Mouse (Mus musculus) midbrain, embryonic 15.5 days (tissue): Measurements from ENCODE around the gene Slc5a1. TPM values are rescaled to one million over a fixed set of nuclear protein-coding genes. Genes with fewer than 3 reads are reported as not detected.

Source experiments
- ATAC-seq: fragments of 200-750 bp; cut with Nextera tagmentation; replicated peaks from 2 replicates; pipeline ENCODE4 v1.8.0; 2017; ENCODE audit warnings: moderate TSS enrichment
- H3K27ac ChIP-seq: fragments of 300-500 bp; sonication (generic); 2 replicates; pipeline ENCODE4 v1.5.1; 2015; ENCODE audit warnings: mild to moderate bottlenecking, inconsistent platforms
- H3K27me3 ChIP-seq: fragments of 300-500 bp; sonication (generic); replicated peaks from 2 replicates; pipeline ENCODE4 v1.6.1; 2015; ENCODE audit warnings: inconsistent platforms
- H3K36me3 ChIP-seq: fragments of 300-500 bp; sonication (generic); replicated peaks from 2 replicates; pipeline ENCODE4 v1.6.1; 2015; ENCODE audit warnings: inconsistent platforms
- H3K4me1 ChIP-seq: fragments of 300-500 bp; sonication (generic); 2 replicates; pipeline ENCODE4 v1.6.1; 2015; ENCODE audit warnings: inconsistent platforms
- H3K4me2 ChIP-seq: fragments of 300-500 bp; sonication (generic); 2 replicates; pipeline ENCODE4 v1.6.1; 2015; ENCODE audit warnings: inconsistent platforms, mild to moderate bottlenecking, moderate library complexity
- H3K4me3 ChIP-seq: fragments of 300-500 bp; sonication (generic); 2 replicates; pipeline ENCODE4 v1.5.1; 2015; ENCODE audit warnings: mild to moderate bottlenecking, inconsistent platforms
- H3K9ac ChIP-seq: fragments of 300-500 bp; sonication (generic); 2 replicates; pipeline ENCODE4 v1.6.1; 2015; ENCODE audit warnings: mild to moderate bottlenecking, inconsistent platforms
- H3K9me3 ChIP-seq: fragments of 300-500 bp; sonication (generic); 2 replicates; pipeline ENCODE4 v1.6.1; 2016; ENCODE audit warnings: inconsistent platforms
- WGBS: fragments of 180-500 bp; shearing (Covaris S2); methylation state at CpG from one replicate; pipeline ENCODE4 v1.1.7; 2015; ENCODE audit warnings: mixed read lengths; 5-methylcytosine and 5-hydroxymethylcytosine counted together
- polyA plus RNA-seq: library from polyadenylated mRNA; unstranded; fragments of >200 nt; fragmentation: Nextera tagmentation; extraction: Ambion mirVana; gene quantifications from 2 replicates; pipeline ENCODE4 v1.2.1, GENCODE M21; 2015

Gene Slc5a1
- 0.06 and 0.10 TPM in 2 replicates for polyA plus RNA-seq

DNA sequence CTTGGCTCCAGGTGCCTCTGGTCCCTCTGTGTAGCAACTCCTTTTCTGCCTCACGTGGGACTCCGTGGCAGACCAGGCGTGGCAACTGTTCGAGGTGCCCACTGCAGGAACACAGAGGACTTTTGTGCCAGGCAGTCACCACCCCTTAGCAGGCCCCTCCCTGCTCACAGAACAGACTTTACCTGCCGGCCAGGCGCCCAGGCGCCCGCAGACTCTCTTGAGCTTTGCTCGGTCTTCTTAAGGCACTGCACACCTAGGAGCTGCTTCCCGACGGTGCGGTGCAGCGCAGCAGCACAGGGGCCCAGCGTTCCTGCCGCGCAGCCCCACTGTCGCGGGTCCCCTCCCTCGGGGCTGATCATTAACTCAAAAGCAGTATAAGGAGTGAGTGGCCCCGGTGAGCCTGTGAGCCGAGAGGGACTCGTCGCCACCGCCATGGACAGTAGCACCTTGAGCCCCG lies at the start of gene Slc5a1:
Gene Slc5a1 (plus strand): TSS at position 195 of the 457 bp plus-strand sequence.
- Histone ChIP-seq H3K9me3 (no peaks in the 10 kb centered on the region), H3K9ac (no peak within 1 kb of the TSS), H3K36me3 (no peaks in the 10 kb centered on the region), H3K4me1 (peaks cover 8% of the 10 kb centered on the region; the same call in 1 of the 2 replicates), H3K4me2 (peak within 1 kb of the TSS; percentile 25), H3K27ac (no peak within 1 kb of the TSS), H3K27me3 (peaks cover 23% of the 10 kb centered on the region), H3K4me3 (no peak within 1 kb of the TSS)
- 18% methylated on average over 25 of the region's 25 CpGs for WGBS
- no peak for ATAC-seq

DNA sequence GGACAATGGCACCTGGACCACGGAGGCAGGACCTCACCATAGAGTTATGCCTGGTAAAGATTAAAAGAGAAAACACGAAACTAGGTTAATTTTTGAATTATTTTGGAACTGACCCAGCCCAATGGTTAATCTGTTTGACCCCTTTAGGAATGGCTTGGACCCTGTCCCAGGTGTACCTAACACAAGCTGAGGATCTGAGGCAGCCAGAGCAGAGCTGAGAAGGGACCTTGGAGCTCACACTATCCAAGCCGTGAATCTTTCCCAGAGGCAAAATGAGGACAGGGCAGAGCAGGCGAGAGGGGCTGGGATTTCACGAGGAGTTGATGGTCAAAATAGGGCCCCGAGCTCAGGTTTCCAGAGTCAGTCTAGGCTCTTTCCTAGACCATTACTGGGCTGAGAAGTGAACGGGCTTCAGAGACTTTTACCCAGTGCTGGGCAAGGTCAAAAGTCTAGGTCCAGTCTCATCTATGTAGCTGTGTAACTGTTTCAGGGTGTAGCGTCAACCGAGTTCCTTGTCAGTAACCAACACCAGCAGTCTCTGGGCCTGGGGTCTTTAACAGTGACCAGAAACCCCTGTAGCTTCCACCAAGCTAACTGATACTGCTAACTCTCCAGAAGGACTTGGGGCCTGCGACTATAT lies 47.8 kb upstream of the Slc5a1 start:
- Histone ChIP-seq H3K4me1 (no peaks in the 10 kb centered on the region), H3K27me3 (no peaks in the 10 kb centered on the region), H3K4me2 (no peak overlapping the region), H3K9ac (no peak overlapping the region), H3K27ac (no peak overlapping the region), H3K4me3 (no peak overlapping the region), H3K36me3 (no peaks in the 10 kb centered on the region), H3K9me3 (no peaks in the 10 kb centered on the region)
- WGBS = 88% methylated on average over 10 of the region's 10 CpGs
- no peak for ATAC-seq

DNA sequence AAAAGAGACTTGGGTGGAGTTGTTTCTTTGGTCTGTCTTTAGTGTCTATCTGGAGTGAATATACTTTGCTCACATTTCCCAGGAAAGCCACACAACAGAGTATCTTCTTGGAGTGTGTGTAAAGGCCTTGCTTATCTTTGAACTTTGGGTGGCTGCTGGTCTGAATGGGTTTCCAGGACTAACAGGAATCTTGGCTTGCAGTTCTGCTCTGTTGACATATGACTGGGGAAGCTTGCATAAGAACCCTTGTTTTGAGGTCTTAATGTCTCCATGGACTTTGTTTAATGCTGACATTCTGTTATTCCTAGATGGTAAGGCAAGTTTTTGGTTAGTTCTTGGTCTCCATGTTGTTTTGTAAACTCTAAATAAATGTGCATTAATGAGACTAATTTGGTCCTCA lies 33.9 kb upstream of the Slc5a1 start:
- Histone ChIP-seq H3K27me3 (no peaks in the 10 kb centered on the region), H3K9me3 (no peaks in the 10 kb centered on the region), H3K36me3 (no peaks in the 10 kb centered on the region), H3K9ac (no peak overlapping the region), H3K4me3 (no peak overlapping the region), H3K4me2 (no peak overlapping the region), H3K4me1 (no peaks in the 10 kb centered on the region), H3K27ac (no peak overlapping the region)
- ATAC-seq = no peak

DNA sequence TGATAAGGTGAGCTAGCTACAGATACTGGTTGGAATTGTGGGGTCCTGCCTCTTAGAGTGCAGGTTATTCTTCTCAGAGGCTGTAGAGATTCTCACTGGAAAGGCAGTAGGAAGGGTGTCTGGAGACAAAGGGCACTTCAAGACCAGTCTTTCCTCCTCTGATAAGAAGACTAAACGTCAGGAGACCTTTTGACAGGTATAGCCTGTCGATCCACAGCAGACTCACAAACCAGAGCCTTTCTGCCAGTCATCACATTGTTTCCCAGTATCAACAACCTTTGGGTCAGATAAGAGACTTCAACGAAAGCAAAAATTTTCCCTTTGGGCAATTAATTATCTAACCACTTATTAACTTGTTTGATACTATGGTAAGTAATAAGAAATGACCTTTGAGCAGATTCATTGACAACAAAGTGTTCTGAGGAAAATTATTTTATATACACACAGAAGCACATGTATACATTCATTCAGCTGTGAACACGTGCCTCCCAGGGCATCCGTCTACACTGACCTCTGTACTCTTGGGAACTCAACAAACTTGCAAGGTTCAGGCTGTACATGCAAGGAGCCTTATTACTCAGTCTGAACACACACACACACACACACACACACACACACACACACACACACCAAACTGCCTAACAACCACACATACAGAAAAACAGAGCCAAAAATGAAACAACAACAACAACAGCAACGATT lies 27.4 kb upstream of the Slc5a1 start:
- Histone ChIP-seq H3K9ac (no peak overlapping the region), H3K4me1 (no peaks in the 10 kb centered on the region), H3K27me3 (no peaks in the 10 kb centered on the region), H3K9me3 (no peaks in the 10 kb centered on the region), H3K27ac (no peak overlapping the region), H3K4me3 (no peak overlapping the region), H3K4me2 (no peak overlapping the region), H3K36me3 (no peaks in the 10 kb centered on the region)
- no peak for ATAC-seq
- 91% methylated on average over 6 of the region's 6 CpGs for WGBS

DNA sequence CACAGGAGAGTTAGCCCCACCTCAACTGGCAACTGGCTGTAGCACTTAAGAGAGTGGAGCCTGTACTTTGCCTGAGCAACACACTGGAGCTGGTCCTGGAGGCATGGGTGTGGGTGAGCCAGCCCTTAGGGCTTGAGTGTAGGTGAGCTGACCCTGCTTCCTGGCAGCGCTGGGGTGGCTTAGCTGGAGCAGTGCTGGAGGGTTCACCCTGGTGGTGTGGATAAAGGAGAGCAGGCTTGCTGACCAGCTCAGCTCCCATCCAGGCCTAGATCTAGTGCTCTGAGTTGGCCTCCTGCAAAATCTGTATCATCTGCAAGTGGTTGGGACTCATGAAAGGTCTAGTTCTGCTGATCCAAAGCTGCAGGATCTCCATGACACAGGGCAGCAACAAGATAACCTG lies 21.1 kb upstream of the Slc5a1 start:
- Histone ChIP-seq H3K36me3 (no peaks in the 10 kb centered on the region), H3K4me1 (no peaks in the 10 kb centered on the region), H3K9me3 (no peaks in the 10 kb centered on the region), H3K27me3 (no peaks in the 10 kb centered on the region), H3K4me2 (no peak overlapping the region), H3K27ac (no peak overlapping the region), H3K4me3 (no peak overlapping the region), H3K9ac (no peak overlapping the region)
- ATAC-seq = no peak
- 93% methylated on average over 1 of the region's 1 CpGs for WGBS

DNA sequence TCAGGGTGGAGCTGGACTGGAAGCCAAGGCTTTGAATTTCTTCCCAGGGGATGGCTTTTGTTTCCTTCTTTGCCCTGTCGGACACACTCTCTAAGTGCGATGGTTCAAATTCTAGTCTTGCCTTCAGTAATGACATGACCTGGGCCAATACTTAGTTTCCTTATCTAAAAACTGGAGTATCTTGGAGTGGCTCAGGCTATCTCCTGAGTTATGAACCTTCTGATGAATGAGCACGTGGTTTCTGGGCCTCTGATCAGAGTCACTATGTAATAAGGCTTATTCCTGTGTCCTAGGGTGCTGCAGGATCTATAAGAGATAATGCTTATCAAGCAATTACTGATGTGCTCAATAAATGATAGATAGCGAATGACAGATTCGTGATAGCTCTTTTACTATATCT lies 19.4 kb upstream of the Slc5a1 start:
- Histone ChIP-seq H3K9me3 (no peaks in the 10 kb centered on the region), H3K9ac (no peak overlapping the region), H3K36me3 (no peaks in the 10 kb centered on the region), H3K27me3 (no peaks in the 10 kb centered on the region), H3K4me2 (no peak overlapping the region), H3K4me1 (no peaks in the 10 kb centered on the region), H3K27ac (no peak overlapping the region), H3K4me3 (no peak overlapping the region)
- WGBS = 91% methylated on average over 5 of the region's 5 CpGs
- ATAC-seq = no peak

DNA sequence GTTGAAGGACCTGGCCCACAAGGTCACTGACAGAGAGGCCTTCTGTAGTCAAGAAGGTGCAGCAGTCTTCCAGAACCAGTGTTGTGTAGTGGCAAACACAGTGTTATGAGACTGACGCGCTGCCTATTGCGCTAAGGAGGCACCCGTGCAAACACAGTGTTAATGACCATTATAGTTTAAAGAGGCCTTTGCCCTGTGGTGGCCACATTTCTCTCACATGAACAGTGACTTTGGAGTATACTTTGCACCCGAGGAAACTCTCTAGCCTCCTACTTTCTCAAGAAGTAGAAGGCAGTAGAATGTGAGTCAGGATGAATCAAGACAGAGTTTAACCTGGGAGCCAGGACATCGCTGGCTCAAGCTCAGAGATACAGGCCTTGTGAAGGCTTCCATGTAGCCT lies 12.7 kb upstream of the Slc5a1 start:
- Histone ChIP-seq H3K9me3 (no peaks in the 10 kb centered on the region), H3K4me1 (no peaks in the 10 kb centered on the region), H3K4me3 (no peak overlapping the region), H3K9ac (no peak overlapping the region), H3K27ac (no peak overlapping the region), H3K4me2 (no peak overlapping the region), H3K36me3 (no peaks in the 10 kb centered on the region), H3K27me3 (no peaks in the 10 kb centered on the region)
- 89% methylated on average over 6 of the region's 6 CpGs for WGBS
- no peak for ATAC-seq

DNA sequence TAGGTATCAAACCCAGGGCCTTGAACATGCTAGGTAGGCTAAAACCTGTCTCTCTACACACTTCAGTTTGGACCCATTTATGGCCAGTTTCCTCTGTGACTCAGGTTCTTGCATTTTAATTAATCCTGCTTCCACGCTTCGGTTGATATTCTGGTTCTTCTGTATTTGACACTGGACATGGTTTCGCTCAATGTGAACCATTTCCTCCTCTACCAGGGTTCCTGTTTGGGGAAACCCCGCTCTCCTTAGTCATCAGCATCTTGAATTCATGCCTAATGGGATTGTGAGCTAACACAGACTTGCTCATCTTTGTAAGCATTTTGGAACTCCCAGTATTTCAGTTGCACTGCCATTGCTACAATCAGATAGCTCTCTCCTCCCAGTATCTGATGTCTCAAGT lies 8.7 kb upstream of the Slc5a1 start:
- no peak overlapping the region for H3K27ac ChIP-seq
- no peaks in the 10 kb centered on the region for H3K4me1 ChIP-seq
- ATAC-seq = no peak
- H3K27me3 ChIP-seq = no peaks in the 10 kb centered on the region
- H3K9me3 ChIP-seq = no peaks in the 10 kb centered on the region
- H3K4me2 ChIP-seq = no peak overlapping the region
- H3K4me3 ChIP-seq = no peak overlapping the region
- 92% methylated on average over 4 of the region's 4 CpGs for WGBS
- no peaks in the 10 kb centered on the region for H3K36me3 ChIP-seq
- no peak overlapping the region for H3K9ac ChIP-seq

DNA sequence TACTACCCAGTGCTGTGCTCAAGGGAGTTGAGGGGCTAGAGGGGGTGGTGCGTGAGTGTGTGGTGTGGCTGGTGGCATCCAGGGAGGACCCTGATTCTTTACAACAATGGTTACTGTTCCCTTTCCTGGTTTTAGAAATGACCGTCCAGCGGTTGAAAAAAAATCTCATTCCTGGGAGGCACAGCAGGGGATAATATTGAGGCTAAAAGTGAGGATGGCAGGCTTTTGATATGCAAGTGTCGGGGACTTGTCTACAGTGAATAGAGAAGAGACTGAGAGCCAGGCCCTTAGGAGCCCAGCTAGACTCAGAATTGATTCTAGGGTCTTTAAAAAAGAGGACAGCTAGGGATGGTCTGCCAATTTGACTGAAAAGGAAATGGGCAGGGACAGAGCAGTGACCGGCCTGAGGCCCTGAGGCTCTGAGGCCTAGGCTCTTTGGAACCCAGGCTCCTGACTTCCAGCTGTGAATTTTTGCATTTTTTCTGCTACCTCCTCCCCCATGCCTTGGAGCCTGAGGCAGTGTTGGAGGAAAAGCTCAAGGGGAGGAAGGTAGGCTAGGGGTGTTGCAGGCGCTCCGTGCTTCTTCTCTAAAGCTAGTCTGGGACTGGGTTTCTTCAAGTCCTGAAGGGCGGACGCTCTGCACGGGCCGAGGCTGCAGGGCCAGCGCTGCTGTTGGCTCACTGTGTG lies 1.5 kb upstream of the Slc5a1 start:
- Histone ChIP-seq H3K9me3 (no peaks in the 10 kb centered on the region), H3K36me3 (no peaks in the 10 kb centered on the region), H3K27ac (no peak overlapping the region), H3K27me3 (peaks cover 23% of the 10 kb centered on the region), H3K9ac (no peak overlapping the region), H3K4me3 (no peak overlapping the region), H3K4me2 (no peak overlapping the region), H3K4me1 (peaks cover 8% of the 10 kb centered on the region; the same call in 1 of the 2 replicates)
- WGBS = 27% methylated on average over 12 of the region's 12 CpGs
- no peak for ATAC-seq

DNA sequence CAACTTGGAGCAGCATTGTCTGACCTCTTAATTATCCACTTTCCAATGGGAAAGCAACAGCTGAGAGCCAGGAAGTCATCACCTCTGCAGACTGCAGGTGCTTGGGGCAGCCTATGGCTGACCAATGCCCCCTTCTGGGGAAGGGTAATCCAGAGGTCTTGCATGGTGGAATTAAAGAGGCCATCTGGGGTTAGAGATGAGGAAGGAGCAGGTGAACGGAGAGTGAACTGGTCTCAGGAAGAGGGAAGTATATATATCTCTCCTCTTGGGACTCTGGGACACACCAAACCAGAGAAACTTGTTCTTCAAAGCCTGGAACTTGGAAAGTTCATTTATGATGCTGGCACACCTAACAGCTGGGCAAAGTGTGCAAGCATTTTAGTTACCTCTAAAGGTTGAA lies 857 bp downstream of the Slc5a1 start:
- H3K4me1 ChIP-seq = peaks cover 8% of the 10 kb centered on the region; the same call in 1 of the 2 replicates
- 70% methylated on average over 1 of the region's 1 CpGs for WGBS
- H3K27me3 ChIP-seq = peaks cover 23% of the 10 kb centered on the region
- no peak overlapping the region for H3K4me3 ChIP-seq
- no peaks in the 10 kb centered on the region for H3K36me3 ChIP-seq
- no peak overlapping the region for H3K27ac ChIP-seq
- no peak overlapping the region for H3K9ac ChIP-seq
- ATAC-seq = no peak
- no peak overlapping the region for H3K4me2 ChIP-seq
- H3K9me3 ChIP-seq = no peaks in the 10 kb centered on the region

DNA sequence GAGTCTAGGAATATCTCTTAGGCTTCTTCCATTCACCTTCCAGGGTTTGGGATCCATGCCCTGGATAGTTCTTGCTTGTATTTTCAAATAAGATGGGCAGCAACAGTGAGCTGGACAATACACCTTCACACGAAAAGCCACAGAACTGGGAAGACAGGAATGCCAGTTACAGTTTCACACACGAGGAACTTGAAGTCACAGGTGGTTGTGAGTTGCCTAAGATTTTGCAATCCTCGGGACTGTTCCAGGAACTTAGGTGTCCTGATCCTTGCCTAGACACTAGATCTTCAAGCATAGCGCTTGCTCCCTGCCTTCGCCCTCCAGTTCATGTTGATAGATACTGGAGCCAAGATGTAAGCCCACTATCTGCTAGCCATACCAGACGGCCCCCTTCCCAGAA lies 1.6 kb downstream of the Slc5a1 start:
- Histone ChIP-seq H3K27me3 (peaks cover 23% of the 10 kb centered on the region), H3K9me3 (no peaks in the 10 kb centered on the region), H3K4me1 (peaks cover 8% of the 10 kb centered on the region; the same call in 1 of the 2 replicates), H3K36me3 (no peaks in the 10 kb centered on the region), H3K4me2 (no peak overlapping the region), H3K27ac (no peak overlapping the region), H3K9ac (no peak overlapping the region), H3K4me3 (no peak overlapping the region)
- ATAC-seq = no peak
- WGBS = 89% methylated on average over 6 of the region's 6 CpGs

DNA sequence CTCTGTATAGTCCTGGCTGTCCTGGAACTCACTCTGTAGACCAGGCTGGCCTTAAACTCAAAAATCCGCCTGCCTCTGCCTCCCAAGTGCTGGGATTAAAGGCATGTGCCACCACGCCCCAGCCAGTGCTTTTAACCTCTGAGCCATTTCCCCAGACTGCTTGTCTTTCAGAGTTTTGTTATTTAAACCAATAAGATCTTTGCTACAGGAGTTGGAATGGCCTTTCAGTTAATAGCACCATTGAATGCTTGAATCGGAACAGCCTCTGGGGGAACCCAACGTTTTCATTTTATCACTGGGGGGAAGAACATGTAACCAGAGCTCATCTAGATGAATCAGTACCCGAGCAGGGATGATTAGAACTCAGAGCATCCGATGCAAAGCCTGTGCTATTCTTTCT lies 3.0 kb downstream of the Slc5a1 start:
- no peaks in the 10 kb centered on the region for H3K36me3 ChIP-seq
- no peaks in the 10 kb centered on the region for H3K9me3 ChIP-seq
- H3K4me2 ChIP-seq = no peak overlapping the region
- peaks cover 23% of the 10 kb centered on the region for H3K27me3 ChIP-seq
- H3K4me3 ChIP-seq = no peak overlapping the region
- no peak overlapping the region for H3K9ac ChIP-seq
- ATAC-seq = no peak
- WGBS = 77% methylated on average over 6 of the region's 6 CpGs
- no peak overlapping the region for H3K27ac ChIP-seq
- peaks cover 8% of the 10 kb centered on the region; the same call in 1 of the 2 replicates for H3K4me1 ChIP-seq
